Mouse (Mus musculus) erythroblast, embryonic 14.5 days (primary cell): ENCODE measurements around the gene Brf1.

ENCODE experiments used
- GATA1 ChIP-seq: IDR thresholded peaks from 2 replicates; pipeline ENCODE4 v1.6.1; 2012; ENCODE audit warnings: low read length, inconsistent platforms, mixed read lengths
- TAL1 ChIP-seq: IDR thresholded peaks from 3 replicates; pipeline ENCODE4 v1.6.1; 2012; ENCODE audit warnings: low read length, inconsistent platforms, mixed read lengths

DNA sequence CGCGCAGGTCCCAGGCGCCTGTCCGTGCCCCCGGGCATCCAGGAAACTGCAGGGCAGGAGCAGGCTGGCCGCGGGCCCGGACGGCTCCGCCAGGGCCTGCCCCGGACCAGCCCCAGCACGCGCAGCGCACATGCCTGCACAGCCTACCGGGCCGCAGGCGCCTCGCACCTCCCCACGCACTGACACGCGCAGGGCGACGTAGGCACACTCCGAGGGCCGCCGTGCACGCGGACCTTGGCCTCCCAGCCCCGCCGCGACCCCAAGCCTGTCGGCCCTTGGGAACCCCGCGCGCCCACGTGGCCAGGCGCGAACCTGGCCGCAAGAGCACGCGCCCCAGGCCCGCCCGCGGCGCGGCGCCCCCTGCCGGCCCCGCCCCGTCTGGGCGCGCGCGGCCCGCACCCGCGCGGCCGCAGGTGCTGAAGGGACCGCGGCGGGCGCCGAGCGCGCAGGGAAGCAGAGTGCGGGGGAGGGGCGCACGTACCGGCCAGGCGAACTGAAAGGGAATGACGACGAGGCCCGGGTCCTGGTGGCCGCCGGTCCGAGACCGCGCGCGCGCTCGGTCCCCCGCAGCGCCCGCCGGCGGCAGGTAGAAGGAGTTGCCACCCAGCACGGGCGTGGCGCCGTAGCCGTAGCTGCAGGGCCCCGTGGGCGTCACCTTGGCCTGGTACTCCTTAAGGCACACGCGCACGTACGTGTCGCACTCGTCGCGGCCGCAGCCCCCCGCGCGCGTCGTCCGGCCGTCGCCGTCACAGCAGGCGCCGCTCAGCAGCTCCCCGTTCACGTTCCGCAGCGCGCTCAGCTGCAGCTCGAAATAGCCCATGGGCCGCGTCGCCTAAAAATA lies 71.9 kb downstream of the Brf1 start:
- no peak for TF ChIP-seq GATA1
- TF ChIP-seq TAL1 = no peak
